Mouse (Mus musculus): ENCODE data around the gene Mypn.

Mypn gene

GRCm38 (mm10) chr10:63203728-63204127, at the start of gene Mypn:
TSS of gene Mypn (minus strand) at chr10:63203952.
- ChIA-PET POLR2A (interaction anchor here in 3 of 4 experiments (0.6 to 1.8 kb wide), 6 partner anchors 11 to 307 kb away, joined by 3 to 6 read pairs (median 3); partner anchors contain the start of gene Herc4 (in 1 of the 3)), CTCF (no interaction called here)

- CTCF ChIA-PET: interaction anchor here in 2 of 4 experiments (0.6 to 0.7 kb wide), 2 partner anchors 15 to 23 kb away, joined by 3 read pairs; no protein-coding TSS in a partner anchor
- POLR2A ChIA-PET: interaction anchor here in 2 of 4 experiments (0.7 to 2.5 kb wide), 8 partner anchors 10 to 238 kb away, joined by 3 to 17 read pairs (median 4); no protein-coding TSS in a partner anchor
Measured at GRCm38 (mm10) chr10:63248421-63248820, 44.7 kb upstream of the Mypn start.

- ChIA-PET POLR2A (interaction anchor here in 1 of 4 experiments (0.6 to 1.2 kb wide), 2 partner anchors 92 to 449 kb away, joined by 3 read pairs; no protein-coding TSS in a partner anchor), CTCF (no interaction called here)
Measured at GRCm38 (mm10) chr10:63247457-63247856, 43.7 kb upstream of the Mypn start.

GRCm38 (mm10) chr10:63245846-63246245, 42.1 kb upstream of the Mypn start:
- CTCF ChIA-PET: no interaction called here
- POLR2A ChIA-PET: interaction anchor here in 1 of 4 experiments (0.6 to 2.9 kb wide), 5 partner anchors 9 to 183 kb away, joined by 3 to 22 read pairs (median 9); no protein-coding TSS in a partner anchor

- ChIA-PET POLR2A (interaction anchor here in 3 of 4 experiments (0.6 to 2.9 kb wide), 32 partner anchors 9 to 230 kb away, joined by 3 to 22 read pairs (median 4); partner anchors contain the start of genes Hnrnph3 (in 1 of the 3) and Pbld2 (in 1 of the 3)), CTCF (interaction anchor here in 3 of 4 experiments (0.6 to 1.9 kb wide), 11 partner anchors 8 to 138 kb away, joined by 3 to 15 read pairs (median 3); partner anchors contain the start of gene Dnajc12 (in 2 of the 3))
Measured at GRCm38 (mm10) chr10:63244746-63245145, 41.0 kb upstream of the Mypn start.

GRCm38 (mm10) chr10:63244055-63244671, 40.4 kb upstream of the Mypn start:
- POLR2A ChIA-PET: interaction anchor here in 3 of 4 experiments (0.6 to 2.9 kb wide), 60 partner anchors 8 to 229 kb away, joined by 3 to 22 read pairs (median 4); partner anchors contain the start of genes Dnajc12 (in 1 of the 3), Hnrnph3 (in 1 of the 3), Mypn (in 1 of the 3) and Pbld2 (in 1 of the 3)
- CTCF ChIA-PET: interaction anchor here (0.6 to 2.2 kb wide), 19 partner anchors 9 to 379 kb away, joined by 3 to 16 read pairs (median 3); partner anchors contain the start of genes Dnajc12 (in 2 of the 4), Atoh7 (in 1 of the 4), Ctnna3 (in 1 of the 4) and Rufy2 (in 1 of the 4)

GRCm38 (mm10) chr10:63243493-63244054, 39.8 kb upstream of the Mypn start, which contains the start of gene Herc4:
TSS of gene Herc4 (plus strand) at chr10:63243810.
- ChIA-PET POLR2A (interaction anchor here (0.5 to 2.9 kb wide), 65 partner anchors 8 to 451 kb away, joined by 3 to 22 read pairs (median 4); partner anchors contain the start of genes Ccar1 (in 1 of the 4), Dnajc12 (in 1 of the 4), Hnrnph3 (in 1 of the 4) and Mypn (in 1 of the 4)), CTCF (interaction anchor here (0.5 to 2.2 kb wide), 18 partner anchors 12 to 379 kb away, joined by 3 to 16 read pairs (median 3); partner anchors contain the start of genes Atoh7 (in 1 of the 4), Ctnna3 (in 1 of the 4), Dnajc12 (in 1 of the 4) and Rufy2 (in 1 of the 4))

- CTCF ChIA-PET: interaction anchor here in 2 of 4 experiments (0.5 to 2.2 kb wide), 9 partner anchors 16 to 175 kb away, joined by 3 to 16 read pairs (median 3); no protein-coding TSS in a partner anchor
Measured at GRCm38 (mm10) chr10:63242798-63243435, 39.2 kb upstream of the Mypn start.

GRCm38 (mm10) chr10:63240868-63241271, 37.1 kb upstream of the Mypn start:
- ChIA-PET CTCF (no interaction called here), POLR2A (interaction anchor here in 2 of 4 experiments (0.6 to 0.7 kb wide), 2 partner anchors 28 to 77 kb away, joined by 3 read pairs; no protein-coding TSS in a partner anchor)

More at GRCm38 (mm10) chr10:63242798-63243435, 39.2 kb upstream of the Mypn start:
- POLR2A ChIA-PET: interaction anchor here (0.5 to 2.9 kb wide), 46 partner anchors 8 to 1265 kb away, joined by 3 to 22 read pairs (median 4); partner anchors contain the start of genes Ccar1 (in 1 of the 4), Dnajc12 (in 1 of the 4) and Mypn (in 1 of the 4)

- POLR2A ChIA-PET: no interaction called here
- CTCF ChIA-PET: no interaction called here
Measured at GRCm38 (mm10) chr10:63239848-63240247, 36.1 kb upstream of the Mypn start.

- ChIA-PET CTCF (interaction anchor here in 1 of 4 experiments (0.6 kb wide), 1 partner anchor 71 kb away, joined by 9 read pairs; no protein-coding TSS in a partner anchor), POLR2A (interaction anchor here in 2 of 4 experiments (1.0 to 1.2 kb wide), 5 partner anchors 9 to 95 kb away, joined by 3 to 7 read pairs (median 4); no protein-coding TSS in a partner anchor)
Measured at GRCm38 (mm10) chr10:63238090-63238489, 34.3 kb upstream of the Mypn start.

- POLR2A ChIA-PET: interaction anchor here in 3 of 4 experiments (0.6 to 1.9 kb wide), 23 partner anchors 8 to 1216 kb away, joined by 3 to 8 read pairs (median 3); partner anchors contain the start of genes Hnrnph3 (in 1 of the 3) and Pbld2 (in 1 of the 3)
- CTCF ChIA-PET: interaction anchor here in 3 of 4 experiments (0.6 to 1.1 kb wide), 6 partner anchors 23 to 1967 kb away, joined by 3 to 9 read pairs (median 4); no protein-coding TSS in a partner anchor
Measured at GRCm38 (mm10) chr10:63237206-63237605, 33.5 kb upstream of the Mypn start.

- POLR2A ChIA-PET: interaction anchor here in 3 of 4 experiments (0.6 to 1.9 kb wide), 17 partner anchors 8 to 633 kb away, joined by 3 to 8 read pairs (median 3); partner anchors contain the start of gene Mypn (in 1 of the 3)
- CTCF ChIA-PET: interaction anchor here in 2 of 4 experiments (0.6 to 1.1 kb wide), 4 partner anchors 23 to 72 kb away, joined by 3 to 5 read pairs (median 4); no protein-coding TSS in a partner anchor
Measured at GRCm38 (mm10) chr10:63236663-63237062, 32.9 kb upstream of the Mypn start.

GRCm38 (mm10) chr10:63235889-63236288, 32.1 kb upstream of the Mypn start:
- ChIA-PET POLR2A (interaction anchor here in 1 of 4 experiments (0.9 to 1.9 kb wide), 7 partner anchors 8 to 82 kb away, joined by 3 to 8 read pairs (median 3); partner anchors contain the start of gene Herc4), CTCF (no interaction called here)

GRCm38 (mm10) chr10:63234133-63234532, 30.4 kb upstream of the Mypn start:
- POLR2A ChIA-PET: no interaction called here
- CTCF ChIA-PET: no interaction called here

- ChIA-PET POLR2A (interaction anchor here in 3 of 4 experiments (1.1 to 2.2 kb wide), 3 partner anchors 12 kb away, joined by 5 to 6 read pairs (median 6); partner anchors contain the start of gene Herc4 (in 3 of the 3)), CTCF (no interaction called here)
Measured at GRCm38 (mm10) chr10:63231630-63232029, 27.9 kb upstream of the Mypn start.

GRCm38 (mm10) chr10:63230854-63231253, 27.1 kb upstream of the Mypn start:
- ChIA-PET CTCF (no interaction called here), POLR2A (interaction anchor here in 1 of 4 experiments (0.6 kb wide), 1 partner anchor 25 kb away, joined by 5 read pairs; no protein-coding TSS in a partner anchor)
